Mouse (Mus musculus) heart, postnatal 25 days (tissue): ENCODE results near the gene Zkscan17. TPM values are rescaled to one million over a fixed set of nuclear protein-coding genes. Genes with fewer than 3 reads are reported as not detected.

Experiments used
- DNase-seq: peaks from one replicate; pipeline ENCODE4 v3.0.0; 2022; ENCODE audit warnings: low spot score
- intact Hi-C: fragments of 180-260 bp; cut with DNase I; formaldehyde crosslinking; loops from one replicate; pipeline ENCODE4 v1.15.1; 2025
- total RNA-seq, 2 experiments: library from RNA; stranded (reverse); gene quantifications; 2 replicates each; pipeline ENCODE4 v1.2.3; 2021

Zkscan17 gene
- total RNA-seq, 2 experiments from 2014 or later, result 14.4 to 18.2 TPM

DNA sequence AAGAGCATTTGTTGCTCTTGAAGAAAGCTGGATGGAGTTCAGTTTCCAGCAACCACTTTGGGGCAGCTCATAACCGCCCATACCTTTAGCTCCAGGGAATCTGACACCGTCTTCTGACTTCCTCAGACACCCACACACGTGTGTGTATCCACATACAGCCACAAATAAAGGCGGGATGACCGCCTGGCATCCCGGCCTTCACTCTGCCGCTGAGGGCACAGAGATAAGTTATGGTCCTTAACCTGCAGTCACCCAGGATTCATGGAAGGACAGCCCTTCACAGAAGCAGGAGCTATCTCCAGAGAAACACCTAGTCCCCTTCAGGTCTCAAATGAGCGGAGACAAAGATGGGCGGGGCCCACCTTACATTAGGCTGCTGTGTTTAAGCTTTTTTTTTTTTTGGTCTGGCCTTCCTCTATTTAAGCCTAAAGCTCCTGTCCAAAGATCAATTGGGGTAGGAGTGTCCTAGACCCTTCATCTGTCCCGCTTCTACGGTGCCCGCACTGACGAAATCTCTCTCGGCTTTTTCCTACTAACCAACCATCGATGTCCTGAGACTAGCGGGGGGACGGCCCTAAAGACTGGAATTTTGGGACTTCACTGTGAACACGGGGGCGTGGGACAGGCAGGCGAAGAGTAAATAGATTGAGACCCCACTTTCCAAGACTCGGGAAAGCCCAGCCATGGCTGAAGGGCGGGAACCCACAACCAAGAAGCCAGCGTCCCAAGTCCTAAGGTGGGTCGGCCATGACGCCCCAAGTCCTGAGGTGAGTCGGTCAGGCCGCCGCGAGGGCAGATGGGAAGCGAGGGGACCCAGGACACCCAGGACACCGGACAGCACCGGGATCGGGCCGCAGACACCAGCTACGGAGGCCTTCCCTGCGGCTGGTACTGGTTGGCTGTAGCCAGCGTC, 54.9 kb downstream of the Zkscan17 start:
- no peak for DNase-seq
- intact Hi-C loops, result loop anchor here (5.0 kb wide), 1 partner anchor 49 kb away; no protein-coding TSS in a partner anchor

DNA sequence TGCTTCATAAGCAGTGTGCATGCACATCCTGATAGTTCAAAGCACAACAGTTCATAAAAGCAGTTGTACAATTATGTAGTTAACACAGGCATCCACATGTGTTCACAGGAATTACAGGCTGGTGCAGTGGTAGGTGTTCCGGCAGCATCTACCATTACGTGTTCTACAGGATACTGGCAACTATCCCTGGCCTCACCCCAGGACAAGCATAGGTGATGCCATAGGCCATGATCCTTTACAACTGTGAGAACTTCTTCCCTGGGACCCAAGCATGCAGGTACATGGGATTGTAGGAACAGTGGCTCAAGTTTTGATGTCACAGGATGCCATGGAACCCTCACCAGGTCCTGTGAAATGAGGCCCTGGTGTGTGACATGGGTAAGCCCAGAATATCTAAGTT, 66.1 kb downstream of the Zkscan17 start:
- intact Hi-C loops, result no loop called here

DNA sequence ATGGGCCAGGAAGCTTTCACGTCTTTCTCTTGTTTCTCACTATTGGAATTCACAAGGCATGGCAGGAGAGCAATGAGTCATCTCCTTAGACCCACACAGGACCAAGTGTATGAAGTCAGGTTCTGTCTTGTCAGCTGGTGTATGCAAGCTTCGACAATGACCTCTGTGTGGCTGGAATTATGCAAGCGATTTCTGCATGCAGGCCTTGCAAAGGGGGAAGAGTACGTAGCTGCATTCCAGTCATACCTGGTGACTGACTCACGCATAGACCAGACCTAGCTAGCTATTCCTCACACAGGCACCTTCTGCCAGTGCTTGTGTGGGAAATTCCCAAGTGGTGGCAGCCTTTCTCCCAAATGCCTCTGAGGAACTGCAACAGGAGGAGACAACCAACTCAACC, 67.6 kb downstream of the Zkscan17 start:
- intact Hi-C loops, result no loop called here
- DNase-seq, result peak; percentile 32

More for the DNA sequence above, 66.1 kb downstream of the Zkscan17 start:
- no peak for DNase-seq

DNA sequence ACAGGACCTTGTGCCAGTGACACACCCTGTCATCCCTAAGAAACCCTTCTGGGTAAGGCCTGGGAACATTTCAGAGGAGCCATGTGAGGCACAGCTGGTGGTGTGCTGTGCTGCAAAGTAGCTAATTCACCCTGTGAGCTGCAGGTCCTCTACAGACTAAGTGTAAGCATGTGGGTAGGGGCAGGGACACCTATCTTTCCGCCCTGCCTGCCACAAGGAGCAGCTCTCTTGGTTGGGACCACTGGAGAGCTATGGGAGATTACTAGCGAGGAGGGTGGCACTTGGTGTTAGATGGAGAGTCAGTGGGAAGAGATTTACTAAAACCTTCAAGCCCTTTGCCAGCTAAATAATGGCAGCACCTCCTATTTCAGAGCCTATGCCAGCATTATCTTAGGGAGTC, 69.7 kb downstream of the Zkscan17 start:
- DNase-seq, result no peak
- intact Hi-C loops, result no loop called here

DNA sequence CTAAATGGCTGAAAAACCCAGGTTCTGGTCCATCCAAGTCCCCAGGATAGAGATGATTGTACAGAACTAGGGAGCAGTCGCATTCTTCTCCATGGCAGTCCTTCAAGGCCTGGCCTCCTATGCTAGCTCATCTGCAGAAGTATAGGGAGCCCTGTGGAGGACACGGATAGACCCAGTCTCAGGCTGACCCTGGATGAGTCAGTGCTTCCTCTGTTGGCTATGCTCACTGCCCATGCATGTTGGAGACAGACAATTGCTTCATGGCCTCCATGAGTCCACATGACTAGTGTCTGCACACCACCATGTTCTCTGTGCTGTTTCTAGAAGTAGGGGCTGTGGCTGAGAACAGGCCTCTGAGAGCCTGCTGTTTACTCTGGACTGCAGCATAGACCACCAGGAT, 70.2 kb downstream of the Zkscan17 start:
- DNase-seq, result no peak
- intact Hi-C loops, result no loop called here

DNA sequence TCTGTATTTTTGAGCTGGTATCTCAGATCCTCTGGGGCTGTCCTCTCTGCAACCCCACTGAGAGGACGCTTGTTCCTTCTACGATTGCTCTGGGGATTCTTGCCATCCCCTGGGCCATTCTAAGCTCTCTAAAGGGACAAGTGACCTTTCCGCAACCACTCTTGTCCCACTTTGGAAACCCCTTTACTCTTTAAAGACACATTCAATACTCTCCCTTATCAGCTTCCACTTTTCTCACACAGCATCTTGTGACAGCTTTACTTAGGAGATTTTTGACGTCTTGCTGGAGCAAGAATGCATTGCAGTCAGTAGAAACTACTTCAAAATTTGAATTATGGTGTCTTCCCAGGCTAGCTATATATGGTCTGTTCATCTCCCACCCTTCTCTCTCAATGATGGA, 75.5 kb downstream of the Zkscan17 start, which contains the start of gene Snap47:
Gene Snap47, minus strand, starts transcription at position 101 of the 400 bp plus-strand sequence.
- intact Hi-C loops, result no loop called here
- no peak for DNase-seq

DNA sequence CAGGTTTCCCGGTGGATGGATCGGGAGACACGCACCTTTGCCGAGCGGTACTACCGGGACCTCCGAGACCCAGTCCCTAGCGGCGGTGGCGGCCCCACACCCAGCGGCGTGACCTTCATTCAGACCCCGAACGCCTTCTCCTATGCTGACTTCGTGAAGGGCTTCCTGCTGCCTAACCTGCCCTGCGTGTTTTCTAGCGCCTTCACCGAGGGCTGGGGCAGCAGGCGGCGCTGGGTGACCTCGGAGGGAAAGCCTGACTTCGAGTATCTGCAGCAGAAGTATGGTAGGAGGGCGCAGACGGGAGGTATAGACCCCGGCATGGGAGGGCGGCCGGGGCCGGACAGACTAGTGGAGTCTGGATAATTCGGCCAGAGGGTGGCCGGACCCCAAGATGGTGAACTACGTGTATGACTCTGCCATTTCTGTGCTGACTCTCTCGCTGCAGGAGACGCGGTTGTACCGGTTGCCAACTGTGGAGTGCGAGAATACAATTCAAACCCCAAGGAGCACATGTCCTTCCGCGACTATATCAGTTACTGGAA, 76.2 kb downstream of the Zkscan17 start:
- DNase-seq, result no peak
- intact Hi-C loops, result no loop called here

DNA sequence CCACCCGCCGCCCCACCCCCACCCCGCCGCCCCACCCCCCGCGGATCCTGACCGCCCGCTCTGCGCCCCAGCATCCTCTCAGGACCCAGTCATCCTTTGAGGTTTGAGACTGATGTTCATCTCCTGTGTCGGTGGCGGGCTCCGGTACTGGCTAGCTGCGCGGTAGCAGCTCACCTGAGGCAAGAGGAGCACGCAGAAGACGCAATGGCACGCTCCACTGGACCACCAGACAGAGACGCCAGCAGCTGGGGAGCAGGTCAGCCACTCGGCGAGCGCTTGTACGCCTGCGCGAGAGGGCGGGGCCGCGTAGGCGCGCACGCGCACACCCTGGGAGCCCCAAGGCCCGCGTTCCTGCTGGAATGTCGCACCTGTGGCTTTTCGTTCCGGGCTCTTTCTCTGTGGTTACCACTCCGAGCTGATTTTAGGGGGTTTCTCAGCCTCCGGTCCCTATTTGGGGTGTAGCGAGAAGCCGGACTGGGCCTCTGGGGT, 76.8 kb downstream of the Zkscan17 start, which contains the start of gene Jmjd4:
Gene Jmjd4, plus strand, starts transcription at position 305 of the 489 bp plus-strand sequence.
- peak; percentile 87 for DNase-seq
- intact Hi-C loops, result no loop called here

DNA sequence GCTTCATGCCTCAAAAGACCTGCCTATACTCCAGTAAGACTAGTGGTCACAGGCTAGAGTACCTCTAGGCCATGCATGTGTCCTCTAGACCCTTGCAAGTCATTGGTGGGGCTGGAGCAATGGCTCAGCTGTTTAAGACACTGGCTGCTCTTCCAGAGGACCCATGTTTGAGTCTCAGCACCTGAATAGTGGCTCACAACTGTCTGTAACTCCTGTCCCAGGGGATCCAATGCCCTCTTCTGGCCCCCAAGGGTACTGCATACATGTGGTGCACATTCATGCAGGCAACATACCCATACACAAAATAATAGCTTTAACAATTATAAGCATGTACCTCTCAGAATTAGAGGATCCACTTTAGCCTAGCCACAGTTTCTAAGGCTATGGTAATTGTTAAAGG, 83.4 kb downstream of the Zkscan17 start:
- intact Hi-C loops, result no loop called here
- no peak for DNase-seq

DNA sequence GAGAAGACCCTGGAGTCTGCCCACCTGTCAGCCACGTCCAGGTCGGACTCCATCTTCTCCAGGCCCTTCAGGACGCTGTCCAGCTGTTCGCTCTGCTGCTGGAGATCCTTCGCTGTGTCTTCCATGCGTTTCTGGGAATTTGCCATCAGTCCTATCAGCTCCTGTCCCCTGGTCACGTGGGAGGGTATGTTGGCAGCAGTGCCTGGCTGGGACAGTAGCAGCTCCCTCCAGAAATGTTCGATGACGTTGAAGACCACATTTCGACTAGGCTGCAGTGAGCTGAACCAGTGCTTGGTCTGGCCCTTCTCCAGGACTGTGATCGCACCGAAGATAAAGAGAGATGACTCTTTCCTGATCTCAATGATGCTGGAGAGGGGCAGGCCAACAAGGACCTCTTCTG, 88.6 kb downstream of the Zkscan17 start:
- intact Hi-C loops, result no loop called here
- DNase-seq, result no peak

Other genes with a start within 250 kb of the Zkscan17 start
- gene Wnt3a, start 236.0 kb downstream of the Zkscan17 start, total RNA-seq, result not detected
- gene Wnt9a, start 219.8 kb downstream of the Zkscan17 start, total RNA-seq, result 1 to 10 TPM; 5.6 to 6.6 TPM
- not detected for gene Prss38, start 151.1 kb downstream of the Zkscan17 start, total RNA-seq
- 10 to 100 TPM; 11.9 to 13.0 TPM for gene Jmjd4, start 76.7 kb downstream of the Zkscan17 start, total RNA-seq
- 10 to 100 TPM; 35.4 to 37.0 TPM for gene Snap47, start 75.6 kb downstream of the Zkscan17 start, total RNA-seq
- 1 to 10 TPM; 4.8 to 5.0 TPM for gene Zfp867, start 54.3 kb downstream of the Zkscan17 start, total RNA-seq
- under 1 TPM; 0.44 to 0.59 TPM for gene Nlrp3, start 14.8 kb upstream of the Zkscan17 start, total RNA-seq
- gene Olfr222, start 49.5 kb upstream of the Zkscan17 start, total RNA-seq, result not detected
- gene Olfr223, start 66.5 kb upstream of the Zkscan17 start, total RNA-seq, result not detected
- 100 to 1,000 TPM; 149 to 151 TPM for gene Mprip, start 134.6 kb upstream of the Zkscan17 start, total RNA-seq